Mouse (Mus musculus): ENCODE measurements around the gene Map1lc3b. TPM values are rescaled to one million over a fixed set of nuclear protein-coding genes. Genes with fewer than 3 reads are reported as not detected.

The Map1lc3b gene
- polyA plus RNA-seq, 1 experiment from 2014 or later: 205 TPM

DNA sequence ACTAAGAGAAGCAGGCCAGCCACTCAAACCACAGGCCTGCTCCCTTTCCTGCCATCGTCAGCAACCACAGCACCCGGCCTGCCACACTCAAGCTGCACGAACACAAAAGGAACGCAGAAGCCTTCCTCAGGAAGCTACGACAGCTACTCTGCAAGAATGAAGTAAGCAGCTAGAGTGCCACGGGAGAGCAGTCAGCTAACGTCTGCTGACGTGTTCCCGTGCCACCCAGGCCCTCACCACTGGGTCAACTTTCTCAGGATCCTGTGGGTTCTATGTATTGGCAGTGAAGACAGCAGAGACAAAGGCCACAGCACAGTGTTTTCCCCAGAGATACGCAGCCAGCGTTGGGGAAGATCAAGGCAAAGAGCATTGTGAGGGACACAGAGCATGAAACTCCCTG, 53.2 kb downstream of the Map1lc3b start:
- no peak overlapping the region for H3K4me2 ChIP-seq (ENCODE audit: low read depth, low read length)

GRCm38 (mm10) chr8:121647511-121648215, 57.5 kb downstream of the Map1lc3b start:
- DNase-seq: no peak

More for the DNA sequence above, 53.2 kb downstream of the Map1lc3b start:
- DNase-seq (no peak), ATAC-seq (no peak)
- 21% methylated on average over 11 of the region's 11 CpGs for WGBS (ENCODE audit: insufficient replicate concordance)
- H3K36me3 ChIP-seq (replicated peaks; ENCODE audit: insufficient read depth, low read length): no peaks in the 10 kb centered on the region
- no peaks in the 10 kb centered on the region for H3K9me3 ChIP-seq (ENCODE audit: low read length)
- H3K27ac ChIP-seq (ENCODE audit: low read depth): no peak overlapping the region
- no peaks in the 10 kb centered on the region for H3K27me3 ChIP-seq (ENCODE audit: insufficient read depth, low read length)
- no peak overlapping the region for H3K9ac ChIP-seq (replicated peaks)
- H3K4me1 ChIP-seq (ENCODE audit: insufficient read depth): peaks cover 10% of the 10 kb centered on the region; the same call in 1 of the 2 replicates
- H3K4me3 ChIP-seq (ENCODE audit: low read depth, low read length): no peak overlapping the region
- TF ChIP-seq CTCF (IDR thresholded peaks at IDR 0.05; ENCODE audit: low read depth) (no peak), EP300 (IDR thresholded peaks at IDR 0.05; ENCODE audit: low read depth) (no peak)

More at GRCm38 (mm10) chr8:121647511-121648215, 57.5 kb downstream of the Map1lc3b start:
- Histone ChIP-seq H3K36me3 (replicated peaks; ENCODE audit: insufficient read depth, low read length) (no peaks in the 10 kb centered on the region), H3K4me3 (ENCODE audit: low read depth, low read length) (no peak overlapping the region), H3K9me3 (ENCODE audit: low read length) (no peaks in the 10 kb centered on the region), H3K4me2 (ENCODE audit: low read depth, low read length) (no peak overlapping the region), H3K27me3 (ENCODE audit: insufficient read depth, low read length) (peaks cover 14% of the 10 kb centered on the region), H3K4me1 (ENCODE audit: insufficient read depth) (peaks cover 31% of the 10 kb centered on the region), H3K9ac (replicated peaks) (no peak overlapping the region), H3K27ac (ENCODE audit: low read depth) (no peak overlapping the region)
- no peak for ATAC-seq
- WGBS (ENCODE audit: insufficient replicate concordance): 78% methylated on average over 12 of the region's 12 CpGs
- no peak for TF ChIP-seq CTCF (IDR thresholded peaks at IDR 0.05; ENCODE audit: low read depth)
- TF ChIP-seq EP300 (IDR thresholded peaks at IDR 0.05; ENCODE audit: low read depth): no peak

Other genes with a start within 250 kb of the Map1lc3b start
- not detected in 2 replicates for gene 1700018B08Rik, start 46.0 kb upstream of the Map1lc3b start, polyA plus RNA-seq (2015; fragmentation: Nextera tagmentation; extraction: Ambion mirVana)
- 12.3 and 13.9 TPM in 2 replicates for gene Fbxo31, start 11.6 kb upstream of the Map1lc3b start, polyA plus RNA-seq (2015; fragmentation: Nextera tagmentation; extraction: Ambion mirVana)
- gene Zcchc14, start 62.5 kb downstream of the Map1lc3b start, polyA plus RNA-seq (2015; fragmentation: Nextera tagmentation; extraction: Ambion mirVana): 1.9 and 2.3 TPM in 2 replicates
- 0.11 TPM in 2 replicates for gene Jph3, start 139.3 kb downstream of the Map1lc3b start, polyA plus RNA-seq (2015; fragmentation: Nextera tagmentation; extraction: Ambion mirVana)
- gene Klhdc4, start 239.2 kb downstream of the Map1lc3b start, polyA plus RNA-seq (2015; fragmentation: Nextera tagmentation; extraction: Ambion mirVana): 8.2 and 8.7 TPM in 2 replicates

All from liver, postnatal 0 days (tissue).